Mouse (Mus musculus) liver, postnatal 0 days (tissue): Measurements from ENCODE around the gene Ccdc185.

Source experiments
- CTCF ChIP-seq: sonication (generic); IDR thresholded peaks from 2 replicates; pipeline ENCODE4 v1.5.1; 2016; ENCODE audit warnings: antibody characterized with exemption, low read depth
- EP300 ChIP-seq: IDR thresholded peaks from 2 replicates; pipeline ENCODE4 v1.6.1; 2016; ENCODE audit warnings: antibody characterized with exemption, low read depth, mild to moderate bottlenecking

- TF ChIP-seq CTCF (no peak), EP300 (no peak)
These were observed 45.6 kb upstream of the Ccdc185 start for GRCm38 (mm10) chr1:182794628-182795027.
